Mouse (Mus musculus) left cerebral cortex, adult 9 months (tissue): ENCODE measurements around the gene Olfml3.

Experiments used
- DNase-seq, 2 experiments: peaks; one replicate each; pipeline ENCODE4 v3.0.0; 2022; ENCODE audit warnings: low spot score in 2 of 2

The Olfml3 gene

GRCm38 (mm10) chr3:103705426-103705825 is 32.4 kb downstream of the Olfml3 start:
- no peak for DNase-seq

- DNase-seq, result no peak
Measured at GRCm38 (mm10) chr3:103704661-103705060, 33.1 kb downstream of the Olfml3 start.

DNA sequence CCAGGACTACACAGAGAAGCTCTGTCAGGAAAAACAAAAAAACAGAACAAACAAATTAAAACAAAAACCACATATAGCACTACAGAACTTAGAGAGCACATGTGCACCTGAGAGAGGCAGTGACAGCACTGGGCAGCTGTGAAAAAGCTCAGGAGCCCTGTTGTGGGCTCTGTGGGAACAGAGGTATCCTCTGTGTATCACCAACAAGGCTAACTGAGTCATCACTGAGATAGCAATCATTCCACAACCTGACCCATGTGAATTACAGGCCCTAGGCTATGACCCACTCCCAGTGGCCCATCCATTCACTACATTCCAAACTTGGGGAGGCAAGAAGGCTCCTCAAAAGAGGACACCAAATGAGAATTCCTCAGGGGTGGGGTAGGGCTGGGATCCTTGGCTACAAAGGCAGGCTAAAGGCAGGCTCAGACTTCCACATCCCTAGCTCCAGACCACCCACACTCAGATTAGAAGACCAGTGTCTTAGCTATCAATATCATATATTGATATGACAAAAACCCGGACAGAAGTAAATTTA is 41.3 kb downstream of the Olfml3 start:
- no peak for DNase-seq

- DNase-seq, result no peak
Measured at GRCm38 (mm10) chr3:103695556-103695955, 42.2 kb downstream of the Olfml3 start.

- no peak for DNase-seq
Measured at GRCm38 (mm10) chr3:103690506-103690905, 47.3 kb downstream of the Olfml3 start.

DNA sequence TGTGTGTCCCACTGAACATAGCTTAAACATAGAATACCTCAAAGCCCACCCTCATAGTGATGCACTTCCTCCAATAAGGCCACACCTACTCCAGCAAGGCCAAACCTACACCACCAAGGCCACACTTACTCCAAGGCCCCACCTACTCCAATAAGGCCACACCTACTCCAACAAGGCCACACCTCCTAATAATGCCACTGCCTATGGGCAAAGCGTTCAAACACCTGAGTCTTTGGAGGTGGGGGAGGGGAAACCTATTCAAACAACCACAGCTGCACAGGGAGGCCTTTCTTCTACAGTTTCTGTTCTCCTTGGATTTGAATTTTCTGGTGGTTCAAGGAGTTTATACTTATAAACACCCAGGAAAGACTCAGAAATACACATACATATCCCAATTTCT is 48.8 kb downstream of the Olfml3 start:
- DNase-seq, result no peak

DNA sequence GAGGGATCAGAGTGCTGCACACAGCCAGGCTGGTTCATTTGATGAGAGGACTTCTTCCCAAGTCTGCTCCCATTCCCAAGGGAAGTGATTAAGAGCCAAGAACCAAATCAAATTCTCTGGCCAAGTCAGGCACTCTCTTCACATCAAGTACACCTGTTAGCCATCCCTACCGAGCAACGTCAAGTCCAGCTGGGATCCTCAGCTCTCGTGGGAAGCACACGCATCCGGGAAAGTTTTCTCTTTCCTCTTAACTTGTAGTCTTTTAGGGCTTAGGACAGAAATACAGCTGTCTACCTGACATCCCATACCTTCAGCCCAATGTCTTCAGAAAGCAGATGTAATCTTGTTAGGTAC is 53.9 kb downstream of the Olfml3 start:
- DNase-seq, result no peak

DNA sequence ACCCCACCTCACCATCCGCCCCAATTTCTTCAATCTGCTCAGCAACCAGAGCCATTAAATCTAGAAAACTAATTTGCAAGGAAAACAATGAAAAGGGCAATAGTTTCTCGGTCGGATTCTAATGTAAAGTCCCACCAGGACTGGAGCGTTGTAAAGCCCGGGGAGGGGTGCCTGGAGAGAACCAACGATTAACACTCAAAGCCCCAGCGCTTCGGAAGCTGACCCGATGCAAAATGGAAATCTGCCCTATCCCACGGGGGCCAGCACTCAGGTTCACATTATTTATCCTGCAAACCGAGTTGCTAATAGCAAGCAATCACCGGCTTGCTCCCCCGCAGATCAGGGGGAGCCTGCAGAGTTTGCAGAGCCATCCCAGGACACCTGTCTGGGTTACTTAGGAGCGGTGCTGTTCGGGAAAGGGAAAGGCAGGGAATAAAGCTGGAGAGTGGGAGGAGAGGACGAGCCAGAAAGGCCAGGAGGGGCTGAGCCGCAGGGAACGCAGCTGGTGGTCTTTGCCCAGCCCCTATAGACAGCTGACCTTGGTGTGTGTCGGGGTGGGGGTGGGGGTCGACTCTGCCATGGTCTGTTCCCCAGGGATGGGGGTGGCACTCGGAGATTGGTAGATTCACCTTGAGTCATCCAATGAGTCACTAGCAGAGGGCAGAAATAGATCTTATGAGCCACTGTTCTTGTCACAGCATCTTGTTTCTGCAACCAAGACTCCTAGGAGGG is 54.4 kb downstream of the Olfml3 start:
- DNase-seq, result peak; percentile 62 to 76

- peak; percentile 25 to 32 for DNase-seq
Measured at GRCm38 (mm10) chr3:103682473-103682872, 55.3 kb downstream of the Olfml3 start.

GRCm38 (mm10) chr3:103678811-103679210 is 59.0 kb downstream of the Olfml3 start:
- no peak for DNase-seq

DNA sequence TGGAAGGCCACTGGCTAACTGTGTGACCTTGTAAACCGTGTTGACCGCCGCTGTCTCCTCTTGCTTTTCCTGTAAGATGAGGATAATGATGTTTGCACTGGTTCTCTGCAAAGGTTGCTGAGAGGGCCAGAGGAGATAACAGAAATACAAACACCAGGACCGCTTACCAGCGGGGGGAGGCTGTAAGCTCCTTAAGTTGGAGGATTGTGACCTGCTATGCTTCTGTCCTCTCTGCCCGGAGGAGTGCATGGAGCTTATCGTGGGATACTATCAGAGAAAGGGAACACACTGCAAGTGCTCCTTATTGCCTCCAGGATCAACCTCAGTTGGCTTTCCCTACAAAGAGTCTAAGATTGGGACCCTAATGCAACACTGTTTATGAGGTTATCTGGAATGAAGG is 65.1 kb downstream of the Olfml3 start:
- DNase-seq, result no peak
